Mouse (Mus musculus) intestine, embryonic 14.5 days (tissue): ENCODE measurements around the gene Rbp7. TPM values are rescaled to one million over a fixed set of nuclear protein-coding genes. Genes with fewer than 3 reads are reported as not detected.

Experiments
- ATAC-seq: fragments of 200-750 bp; cut with Nextera tagmentation; replicated peaks from 2 replicates; pipeline ENCODE4 v1.8.0; 2017; ENCODE audit warnings: low read depth, moderate number of reproducible peaks, moderate TSS enrichment, moderate library complexity; ENCODE audit not compliant: low FRiP score, low TSS enrichment
- DNase-seq: peaks from one replicate; pipeline ENCODE4 v3.0.0-alpha.2; 2018; ENCODE audit warnings: low spot score
- H3K27ac ChIP-seq: fragments of 300-500 bp; sonication (generic); 2 replicates; pipeline ENCODE4 v1.5.1; 2014; ENCODE audit warnings: low read depth, mild to moderate bottlenecking, control low read depth
- H3K27me3 ChIP-seq: fragments of 300-500 bp; sonication (generic); replicated peaks from 2 replicates; pipeline ENCODE4 v1.6.1; 2014; ENCODE audit warnings: low read length, control low read depth; ENCODE audit not compliant: control insufficient read depth, insufficient read depth
- H3K36me3 ChIP-seq: fragments of 300-500 bp; sonication (generic); 2 replicates; pipeline ENCODE4 v1.6.1; 2014; ENCODE audit warnings: low read length, control low read depth; ENCODE audit not compliant: control insufficient read depth, insufficient read depth
- H3K4me1 ChIP-seq: fragments of 300-500 bp; sonication (generic); replicated peaks from 2 replicates; pipeline ENCODE4 v1.6.1; 2014; ENCODE audit warnings: low read length, control low read depth, mixed read lengths; ENCODE audit not compliant: control insufficient read depth, insufficient read depth
- H3K4me2 ChIP-seq: fragments of 300-500 bp; sonication (generic); 2 replicates; pipeline ENCODE4 v1.6.1; 2014; ENCODE audit warnings: low read length
- H3K4me3 ChIP-seq: fragments of 300-500 bp; sonication (generic); 2 replicates; pipeline ENCODE4 v1.5.1; 2014; ENCODE audit warnings: low read depth, low read length, control low read depth, mixed read lengths
- H3K9ac ChIP-seq: fragments of 300-500 bp; sonication (generic); 2 replicates; pipeline ENCODE4 v1.6.1; 2014; ENCODE audit warnings: mild to moderate bottlenecking, low read length
- H3K9me3 ChIP-seq: fragments of 300-500 bp; sonication (generic); 2 replicates; pipeline ENCODE4 v1.6.1; 2016; ENCODE audit warnings: low read length, control low read depth; ENCODE audit not compliant: control insufficient read depth
- WGBS: fragments of 180-500 bp; shearing (Covaris S2); extraction: QIAGEN DNeasy Blood & Tissue Kit; methylation state at CpG from one replicate; pipeline ENCODE4 v1.1.7; 2014; 5-methylcytosine and 5-hydroxymethylcytosine counted together
- polyA plus RNA-seq: library from polyadenylated mRNA; unstranded; fragments of >200 nt; fragmentation: Nextera tagmentation; extraction: Ambion mirVana; gene quantifications from 2 replicates; pipeline ENCODE4 v1.2.1, GENCODE M21; 2014

Gene Rbp7
- polyA plus RNA-seq: 0.63 and 1.5 TPM in 2 replicates

DNA sequence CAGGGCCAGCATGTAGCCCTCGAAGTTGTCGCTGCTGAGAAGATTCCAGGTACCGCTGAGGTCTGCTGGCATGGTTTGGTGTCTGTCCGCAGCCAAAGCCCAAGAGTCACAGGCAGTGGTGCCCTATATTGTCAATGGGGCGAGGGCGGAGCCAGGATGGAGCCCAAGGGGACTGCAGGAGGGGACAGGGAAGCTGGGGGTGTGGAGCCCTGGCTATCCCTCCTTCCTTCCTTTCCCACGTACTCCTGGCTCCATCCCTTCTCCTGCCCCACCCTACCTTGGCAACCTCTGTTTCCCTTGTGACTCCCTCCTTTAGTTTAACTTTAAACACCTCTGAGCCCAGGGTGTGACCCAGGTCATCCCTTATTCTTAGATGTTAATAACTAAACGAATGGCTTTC, at the start of gene Rbp7:
TSS of gene Rbp7 (minus strand) at position 100 of the 400 bp plus-strand sequence.
- Histone ChIP-seq H3K4me2 (no peak within 1 kb of the TSS), H3K4me3 (no peak within 1 kb of the TSS), H3K36me3 (no peaks in the 10 kb centered on the region), H3K4me1 (no peaks in the 10 kb centered on the region), H3K9me3 (no peaks in the 10 kb centered on the region), H3K9ac (no peak within 1 kb of the TSS), H3K27ac (no peak within 1 kb of the TSS), H3K27me3 (no peaks in the 10 kb centered on the region)
- 47% methylated on average over 8 of the region's 8 CpGs for WGBS
- DNase-seq: no peak
- ATAC-seq: no peak

- no peaks in the 10 kb centered on the region for H3K9me3 ChIP-seq
- no peak overlapping the region for H3K4me2 ChIP-seq
- 82% methylated on average over 5 of the region's 5 CpGs for WGBS
- no peak for ATAC-seq
- H3K9ac ChIP-seq: no peak overlapping the region
- H3K4me3 ChIP-seq: no peak overlapping the region
- no peak overlapping the region for H3K27ac ChIP-seq
- DNase-seq: no peak
- peaks cover 21% of the 10 kb centered on the region for H3K36me3 ChIP-seq
- H3K27me3 ChIP-seq: no peaks in the 10 kb centered on the region
- H3K4me1 ChIP-seq: no peaks in the 10 kb centered on the region
Measured at GRCm38 (mm10) chr4:149504363-149504762, 49.6 kb upstream of the Rbp7 start.

DNA sequence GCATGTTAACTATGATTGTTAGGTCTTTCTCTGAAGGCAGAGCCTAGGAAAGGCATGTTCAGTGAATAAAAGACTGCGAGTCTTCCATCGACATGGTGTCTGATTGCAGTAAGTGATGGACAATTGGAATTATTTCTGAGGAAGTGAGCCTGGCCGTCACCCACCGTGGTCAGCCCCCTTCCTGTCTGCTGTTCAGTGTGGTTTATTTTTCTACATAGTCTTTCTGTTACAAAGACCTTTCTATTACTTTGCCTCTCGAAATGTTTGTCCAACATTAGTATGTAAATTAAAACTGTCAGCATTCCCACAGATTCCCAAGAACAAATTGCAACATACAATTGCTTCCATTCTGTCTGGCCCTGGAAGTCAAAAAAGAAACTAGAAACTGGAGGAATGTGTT, 45.0 kb upstream of the Rbp7 start:
- Histone ChIP-seq H3K9me3 (no peaks in the 10 kb centered on the region), H3K9ac (no peak overlapping the region), H3K4me3 (no peak overlapping the region), H3K27ac (no peak overlapping the region), H3K27me3 (no peaks in the 10 kb centered on the region), H3K4me2 (no peak overlapping the region), H3K36me3 (peaks cover 55% of the 10 kb centered on the region), H3K4me1 (no peaks in the 10 kb centered on the region)
- DNase-seq (no peak), ATAC-seq (no peak)
- WGBS: 85% methylated on average over 5 of the region's 5 CpGs

DNA sequence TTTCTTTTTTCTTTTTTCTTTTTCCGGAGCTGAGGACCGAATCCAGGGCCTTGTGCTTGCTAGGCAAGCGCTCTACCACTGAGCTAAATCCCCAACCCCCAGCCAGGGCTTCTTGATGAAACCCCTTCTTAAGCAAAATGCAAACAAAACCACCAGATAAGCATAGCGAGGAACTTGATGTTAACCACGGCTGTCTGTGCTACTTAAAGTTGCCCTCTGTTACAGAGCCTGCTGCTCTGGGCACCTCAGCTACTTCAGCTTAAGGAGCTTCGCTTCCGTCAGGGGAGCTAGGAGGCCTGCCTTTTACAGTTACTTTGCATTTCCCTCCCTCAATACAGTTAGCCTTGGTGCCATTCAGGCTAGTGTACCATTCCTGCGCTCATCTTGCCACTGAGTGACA, 44.1 kb upstream of the Rbp7 start:
- H3K4me3 ChIP-seq: no peak overlapping the region
- H3K9me3 ChIP-seq: no peaks in the 10 kb centered on the region
- H3K27me3 ChIP-seq: no peaks in the 10 kb centered on the region
- DNase-seq (no peak), ATAC-seq (no peak)
- peaks cover 64% of the 10 kb centered on the region for H3K36me3 ChIP-seq
- WGBS: 78% methylated on average over 8 of the region's 8 CpGs
- H3K27ac ChIP-seq: no peak overlapping the region
- H3K9ac ChIP-seq: no peak overlapping the region
- H3K4me2 ChIP-seq: no peak overlapping the region
- no peaks in the 10 kb centered on the region for H3K4me1 ChIP-seq

GRCm38 (mm10) chr4:149496612-149497011, 41.8 kb upstream of the Rbp7 start:
- Histone ChIP-seq H3K4me3 (no peak overlapping the region), H3K4me2 (no peak overlapping the region), H3K4me1 (no peaks in the 10 kb centered on the region), H3K9me3 (no peaks in the 10 kb centered on the region), H3K36me3 (peaks cover 73% of the 10 kb centered on the region), H3K27ac (no peak overlapping the region), H3K9ac (no peak overlapping the region), H3K27me3 (no peaks in the 10 kb centered on the region)
- DNase-seq: no peak
- WGBS: 80% methylated on average over 2 of the region's 2 CpGs
- no peak for ATAC-seq

DNA sequence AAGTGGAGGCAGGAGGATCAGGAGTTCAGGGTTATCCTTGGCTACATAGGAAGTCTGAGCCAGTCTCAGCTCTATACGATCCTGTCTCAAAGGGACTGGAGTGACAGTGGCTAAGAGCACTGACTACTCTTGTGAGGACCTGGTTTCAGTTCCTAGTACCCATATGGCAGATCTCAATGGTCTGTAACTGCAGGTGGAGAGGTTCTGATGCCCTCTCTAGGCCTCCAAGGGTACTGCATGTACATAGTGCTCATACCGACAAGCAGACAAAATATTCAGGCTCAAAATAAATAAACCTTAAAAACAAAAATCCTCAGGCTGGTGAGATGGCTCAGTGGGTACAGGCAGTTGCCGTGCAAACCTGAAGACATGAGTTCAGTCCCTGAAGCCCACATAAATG, 36.4 kb upstream of the Rbp7 start:
- H3K27ac ChIP-seq: no peak overlapping the region
- H3K4me2 ChIP-seq: no peak overlapping the region
- H3K4me1 ChIP-seq: peaks cover 7% of the 10 kb centered on the region
- DNase-seq (no peak), ATAC-seq (no peak)
- H3K9ac ChIP-seq: no peak overlapping the region
- H3K4me3 ChIP-seq: no peak overlapping the region
- no peaks in the 10 kb centered on the region for H3K27me3 ChIP-seq
- WGBS: 96% methylated on average over 3 of the region's 3 CpGs
- H3K36me3 ChIP-seq: peaks cover 82% of the 10 kb centered on the region
- no peaks in the 10 kb centered on the region for H3K9me3 ChIP-seq

DNA sequence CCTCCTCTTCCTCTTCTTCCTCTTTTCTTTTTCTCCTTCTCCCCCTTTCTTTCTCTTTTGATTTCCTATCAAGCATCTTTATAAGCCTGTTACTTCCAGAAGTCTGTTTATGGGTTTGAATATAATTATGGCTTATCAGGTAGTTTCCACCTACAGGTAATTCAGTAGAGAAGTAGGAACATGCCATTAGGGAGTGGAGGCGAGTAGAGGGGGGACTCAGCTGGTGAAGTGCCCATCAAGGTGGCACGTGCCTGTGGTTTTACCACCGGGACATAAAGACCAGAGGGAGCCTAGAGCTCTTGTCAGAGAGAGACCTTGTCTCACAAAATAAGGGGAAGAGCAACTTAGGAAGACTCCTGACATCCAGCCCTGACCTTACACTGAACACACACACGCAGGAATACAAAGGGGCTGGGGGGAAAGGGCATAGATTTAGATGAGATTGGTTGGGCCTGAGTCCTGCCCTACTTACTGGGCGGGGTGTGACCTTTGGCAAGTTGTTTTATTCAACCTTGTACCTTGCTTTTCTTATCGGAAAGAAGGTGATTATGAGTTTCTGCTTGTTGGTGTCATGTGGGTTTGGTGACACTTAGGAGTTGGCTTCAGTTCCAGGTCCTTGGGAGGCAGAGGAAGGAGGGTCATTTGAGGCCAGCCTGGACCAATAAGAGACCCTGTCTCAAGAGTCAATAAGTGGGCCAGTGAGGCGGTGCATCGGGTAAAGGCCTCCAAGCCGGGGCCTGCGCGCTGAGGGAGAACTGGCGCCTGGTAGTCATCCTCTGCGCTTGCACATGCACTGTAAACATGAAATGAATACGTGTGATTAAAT, 34.9 kb upstream of the Rbp7 start:
- no peak overlapping the region for H3K9ac ChIP-seq
- DNase-seq (no peak), ATAC-seq (no peak)
- H3K36me3 ChIP-seq: peaks cover 68% of the 10 kb centered on the region
- H3K27me3 ChIP-seq: no peaks in the 10 kb centered on the region
- H3K4me2 ChIP-seq: no peak overlapping the region
- H3K9me3 ChIP-seq: no peaks in the 10 kb centered on the region
- whole genome bisulfite sequencing: 91% methylated on average over 14 of the region's 14 CpGs
- peaks cover 8% of the 10 kb centered on the region for H3K4me1 ChIP-seq
- no peak overlapping the region for H3K27ac ChIP-seq
- no peak overlapping the region for H3K4me3 ChIP-seq

DNA sequence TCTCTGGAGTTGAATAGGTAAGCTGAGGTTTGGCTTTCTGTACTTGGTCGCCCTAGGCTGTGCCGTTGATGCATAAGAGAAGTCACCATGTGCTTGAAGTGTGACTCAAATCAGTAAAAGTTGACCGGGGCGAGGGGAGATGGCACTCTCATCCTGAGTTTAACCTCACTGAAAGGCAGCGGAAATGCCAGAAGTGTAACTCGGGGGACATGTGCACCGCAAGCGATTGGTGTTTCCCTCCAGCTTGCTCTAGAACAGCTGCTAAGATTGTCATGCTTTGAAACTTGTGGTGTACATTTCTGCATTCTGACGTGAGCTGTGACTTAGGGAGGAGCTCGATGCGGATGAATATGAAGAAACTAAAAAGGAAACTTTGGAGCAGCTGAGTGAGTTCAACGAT, 33.0 kb upstream of the Rbp7 start:
- no peak overlapping the region for H3K9ac ChIP-seq
- ATAC-seq (no peak), DNase-seq (no peak)
- H3K27me3 ChIP-seq: no peaks in the 10 kb centered on the region
- no peak overlapping the region for H3K27ac ChIP-seq
- peaks cover 51% of the 10 kb centered on the region for H3K36me3 ChIP-seq
- H3K9me3 ChIP-seq: no peaks in the 10 kb centered on the region
- peaks cover 8% of the 10 kb centered on the region for H3K4me1 ChIP-seq
- no peak overlapping the region for H3K4me3 ChIP-seq
- 95% methylated on average over 12 of the region's 12 CpGs for WGBS
- no peak overlapping the region for H3K4me2 ChIP-seq

GRCm38 (mm10) chr4:149485825-149486206, 31.0 kb upstream of the Rbp7 start:
- ATAC-seq: no peak; the same call in 1 of the 2 replicates
- H3K27ac ChIP-seq: peak overlapping the region; percentile 70; the same call in 1 of the 2 replicates
- H3K4me3 ChIP-seq: peak overlapping the region; percentile 58
- peaks cover 8% of the 10 kb centered on the region for H3K4me1 ChIP-seq
- DNase-seq: no peak
- peak overlapping the region; percentile 88 for H3K4me2 ChIP-seq
- WGBS: under 1% methylated on average over 10 of the region's 10 CpGs
- no peaks in the 10 kb centered on the region for H3K9me3 ChIP-seq
- H3K36me3 ChIP-seq: peaks cover 36% of the 10 kb centered on the region
- no peaks in the 10 kb centered on the region for H3K27me3 ChIP-seq
- H3K9ac ChIP-seq: peak overlapping the region; percentile 57
